Mouse (Mus musculus) hindbrain, embryonic 15.5 days (tissue): ENCODE data around the gene Gm19935. TPM values are rescaled to one million over a fixed set of nuclear protein-coding genes. Genes with fewer than 3 reads are reported as not detected.
A peak's percentile ranks its signal among the peaks of the same experiment; 100 is the strongest.

ENCODE experiments used
- ATAC-seq: fragments of 200-750 bp; cut with Nextera tagmentation; 2 replicates; pipeline ENCODE4 v1.8.0; 2017; ENCODE audit warnings: low read depth, moderate number of reproducible peaks, moderate TSS enrichment; ENCODE audit not compliant: low FRiP score
- H3K27ac ChIP-seq: fragments of 300-500 bp; sonication (generic); replicated peaks from 2 replicates; pipeline ENCODE4 v1.5.1; 2015; ENCODE audit warnings: mild to moderate bottlenecking, inconsistent platforms
- H3K27me3 ChIP-seq: fragments of 300-500 bp; sonication (generic); 2 replicates; pipeline ENCODE4 v1.6.1; 2015; ENCODE audit warnings: control low read depth, inconsistent platforms
- H3K36me3 ChIP-seq: fragments of 300-500 bp; sonication (generic); 2 replicates; pipeline ENCODE4 v1.6.1; 2015; ENCODE audit warnings: control low read depth, inconsistent platforms
- H3K4me1 ChIP-seq: fragments of 300-500 bp; sonication (generic); replicated peaks from 2 replicates; pipeline ENCODE4 v1.6.1; 2015; ENCODE audit warnings: control low read depth, inconsistent platforms
- H3K4me2 ChIP-seq: fragments of 300-500 bp; sonication (generic); 2 replicates; pipeline ENCODE4 v1.6.1; 2015; ENCODE audit warnings: moderate library complexity, mild to moderate bottlenecking, inconsistent platforms
- H3K4me3 ChIP-seq: fragments of 300-500 bp; sonication (generic); 2 replicates; pipeline ENCODE4 v1.5.1; 2015; ENCODE audit warnings: mild to moderate bottlenecking, inconsistent platforms
- H3K9ac ChIP-seq: fragments of 300-500 bp; sonication (generic); 2 replicates; pipeline ENCODE4 v1.6.1; 2015; ENCODE audit warnings: inconsistent platforms
- H3K9me3 ChIP-seq: fragments of 300-500 bp; sonication (generic); 2 replicates; pipeline ENCODE4 v1.6.1; 2016; ENCODE audit warnings: control low read depth, inconsistent platforms
- WGBS: fragments of 180-500 bp; shearing (Covaris S2); methylation state at CpG from one replicate; pipeline ENCODE4 v1.1.7; 2015; 5-methylcytosine and 5-hydroxymethylcytosine counted together
- polyA plus RNA-seq: library from polyadenylated mRNA; unstranded; fragments of >200 nt; fragmentation: Nextera tagmentation; extraction: Ambion mirVana; gene quantifications from 2 replicates; pipeline ENCODE4 v1.2.1, GENCODE M21; 2015

The Gm19935 gene
- polyA plus RNA-seq, 1 experiment from 2014 or later, result 3.7 TPM

- WGBS, result 65% methylated on average over 9 of the region's 9 CpGs
- Histone ChIP-seq H3K9me3 (no peaks in the 10 kb centered on the region), H3K27me3 (no peaks in the 10 kb centered on the region), H3K27ac (no peak overlapping the region), H3K4me2 (no peak overlapping the region), H3K4me1 (peaks cover 9% of the 10 kb centered on the region), H3K4me3 (no peak overlapping the region), H3K36me3 (no peaks in the 10 kb centered on the region), H3K9ac (no peak overlapping the region)
- ATAC-seq, result peak; percentile 50
Observed at GRCm38 (mm10) chr8:90844179-90844967, 27.2 kb upstream of the Gm19935 start.

GRCm38 (mm10) chr8:90843127-90843526 lies 25.9 kb upstream of the Gm19935 start:
- Histone ChIP-seq H3K4me1 (0 out of 2 replicates have a peak, but pooled peaks cover 4% of the 10 kb centered on the region), H3K4me3 (no peak overlapping the region), H3K27ac (no peak overlapping the region), H3K4me2 (no peak overlapping the region), H3K9me3 (no peaks in the 10 kb centered on the region), H3K27me3 (no peaks in the 10 kb centered on the region), H3K36me3 (no peaks in the 10 kb centered on the region), H3K9ac (no peak overlapping the region)
- 83% methylated on average over 6 of the region's 6 CpGs for WGBS
- ATAC-seq, result no peak

- Histone ChIP-seq H3K9ac (no peak overlapping the region), H3K36me3 (no peaks in the 10 kb centered on the region), H3K4me3 (no peak overlapping the region), H3K4me1 (0 out of 2 replicates have a peak, but pooled peaks cover 4% of the 10 kb centered on the region), H3K27ac (no peak overlapping the region), H3K27me3 (no peaks in the 10 kb centered on the region), H3K9me3 (no peaks in the 10 kb centered on the region), H3K4me2 (no peak overlapping the region)
- ATAC-seq, result no peak
- 56% methylated on average over 13 of the region's 13 CpGs for WGBS
Observed at GRCm38 (mm10) chr8:90841321-90841720, 24.1 kb upstream of the Gm19935 start.

- Histone ChIP-seq H3K4me3 (no peak overlapping the region), H3K27me3 (no peaks in the 10 kb centered on the region), H3K4me2 (no peak overlapping the region), H3K4me1 (0 out of 2 replicates have a peak, but pooled peaks cover 4% of the 10 kb centered on the region), H3K9me3 (no peaks in the 10 kb centered on the region), H3K36me3 (no peaks in the 10 kb centered on the region), H3K27ac (no peak overlapping the region), H3K9ac (no peak overlapping the region)
- ATAC-seq, result no peak
- 75% methylated on average over 11 of the region's 11 CpGs for WGBS
Observed at GRCm38 (mm10) chr8:90839725-90840714, 22.8 kb upstream of the Gm19935 start.

- WGBS, result 89% methylated on average over 6 of the region's 6 CpGs
Observed at GRCm38 (mm10) chr8:90837440-90837839, 20.2 kb upstream of the Gm19935 start.

GRCm38 (mm10) chr8:90834321-90834672 lies 17.1 kb upstream of the Gm19935 start:
- Histone ChIP-seq H3K27me3 (no peaks in the 10 kb centered on the region), H3K36me3 (no peaks in the 10 kb centered on the region), H3K4me3 (no peak overlapping the region), H3K27ac (no peak overlapping the region), H3K9ac (no peak overlapping the region), H3K9me3 (no peaks in the 10 kb centered on the region), H3K4me1 (peaks cover 7% of the 10 kb centered on the region), H3K4me2 (no peak overlapping the region)
- 81% methylated on average over 3 of the region's 3 CpGs for WGBS
- no peak for ATAC-seq

More at GRCm38 (mm10) chr8:90837440-90837839, 20.2 kb upstream of the Gm19935 start:
- no peak overlapping the region for H3K4me2 ChIP-seq
- H3K4me1 ChIP-seq, result no peaks in the 10 kb centered on the region
- no peaks in the 10 kb centered on the region for H3K27me3 ChIP-seq
- no peaks in the 10 kb centered on the region for H3K36me3 ChIP-seq
- no peak overlapping the region for H3K9ac ChIP-seq
- no peak overlapping the region for H3K4me3 ChIP-seq
- no peak overlapping the region for H3K27ac ChIP-seq
- H3K9me3 ChIP-seq, result no peaks in the 10 kb centered on the region
- ATAC-seq, result no peak

GRCm38 (mm10) chr8:90833628-90834320 lies 16.6 kb upstream of the Gm19935 start:
- 75% methylated on average over 6 of the region's 6 CpGs for WGBS

GRCm38 (mm10) chr8:90832576-90833289 lies 15.5 kb upstream of the Gm19935 start:
- Histone ChIP-seq H3K27ac (no peak overlapping the region), H3K4me3 (no peak overlapping the region), H3K36me3 (no peaks in the 10 kb centered on the region), H3K9ac (no peak overlapping the region), H3K4me1 (peaks cover 21% of the 10 kb centered on the region), H3K9me3 (no peaks in the 10 kb centered on the region), H3K4me2 (no peak overlapping the region), H3K27me3 (no peaks in the 10 kb centered on the region)
- ATAC-seq, result no peak
- 27% methylated on average over 5 of the region's 5 CpGs for WGBS

More at GRCm38 (mm10) chr8:90833628-90834320, 16.6 kb upstream of the Gm19935 start:
- no peak for ATAC-seq
- H3K9me3 ChIP-seq, result no peaks in the 10 kb centered on the region
- no peaks in the 10 kb centered on the region for H3K36me3 ChIP-seq
- H3K4me2 ChIP-seq, result no peak overlapping the region
- H3K4me1 ChIP-seq, result peaks cover 13% of the 10 kb centered on the region
- no peak overlapping the region for H3K27ac ChIP-seq
- H3K9ac ChIP-seq, result no peak overlapping the region
- no peaks in the 10 kb centered on the region for H3K27me3 ChIP-seq
- no peak overlapping the region for H3K4me3 ChIP-seq

GRCm38 (mm10) chr8:90830980-90831379 lies 13.8 kb upstream of the Gm19935 start:
- no peak for ATAC-seq
- no peaks in the 10 kb centered on the region for H3K36me3 ChIP-seq
- no peaks in the 10 kb centered on the region for H3K27me3 ChIP-seq
- 59% methylated on average over 8 of the region's 8 CpGs for WGBS
- no peak overlapping the region for H3K4me3 ChIP-seq
- peaks cover 21% of the 10 kb centered on the region for H3K4me1 ChIP-seq
- H3K4me2 ChIP-seq, result no peak overlapping the region
- H3K9me3 ChIP-seq, result no peaks in the 10 kb centered on the region
- H3K27ac ChIP-seq, result no peak overlapping the region
- H3K9ac ChIP-seq, result no peak overlapping the region

GRCm38 (mm10) chr8:90829825-90830224 lies 12.6 kb upstream of the Gm19935 start:
- Histone ChIP-seq H3K36me3 (no peaks in the 10 kb centered on the region), H3K27me3 (no peaks in the 10 kb centered on the region), H3K4me1 (peaks cover 21% of the 10 kb centered on the region), H3K9me3 (no peaks in the 10 kb centered on the region), H3K4me2 (peak overlapping the region; percentile 93), H3K9ac (no peak overlapping the region), H3K4me3 (0 out of 2 replicates have a peak overlapping the region, but pooled peaks have one; percentile 60), H3K27ac (no peak overlapping the region)
- 88% methylated on average over 1 of the region's 1 CpGs for WGBS
- ATAC-seq, result no peak
